Comparison of ENCODE assay signal across 10 mouse cellular contexts in genomic region chr13:89889074-89889473, GRCm38 (mm10).
DNase-seq lines count a peak whose midpoint lies in the region; ATAC-seq lines count a peak whose summit lies in the region.
"Had no signal": no experiment of that assay in that cellular context is flagged by ENCODE, and none has a peak within 500 bp of the region (broad histone marks: within the 10 kb centered on the region; RNA-seq: fewer than 3 reads in every experiment).

No protein-coding gene starts in this region.

- no peak overlapping the region for H3K4me2 ChIP-seq in hindbrain, embryonic 12.5 days (replicated peaks)
- H3K4me2 ChIP-seq: lung, embryonic 15.5 days had no signal

- no peaks in the 10 kb centered on the region for H3K9me3 ChIP-seq in hindbrain, embryonic 10.5 days
- H3K9me3 ChIP-seq in hindbrain, embryonic 12.5 days (replicated peaks): no peaks in the 10 kb centered on the region
- H3K9me3 ChIP-seq: lung, embryonic 15.5 days had no signal

- H3K9ac ChIP-seq in hindbrain, embryonic 12.5 days: no peak overlapping the region
- H3K9ac ChIP-seq: lung, embryonic 15.5 days had no signal

- no peaks in the 10 kb centered on the region for H3K27me3 ChIP-seq in hindbrain, embryonic 10.5 days (ENCODE audit: insufficient read depth, poor library complexity, severe bottlenecking)
- H3K27me3 ChIP-seq in hindbrain, embryonic 12.5 days: no peaks in the 10 kb centered on the region
- H3K27me3 ChIP-seq: lung, embryonic 15.5 days had no signal

- DNase-seq in ovary, adult 18-20 months (ENCODE audit: low spot score): peak; percentile 13
- DNase-seq in ovary, postnatal 10 days (ENCODE audit: low spot score): no peak
- peak; percentile 39 for DNase-seq in adrenal gland, postnatal 14 days
- peak; percentile 48 for DNase-seq in liver
- no peak for DNase-seq in hindbrain, embryonic 10.5 days (ENCODE audit: low spot score)
- DNase-seq: gastrocnemius, postnatal 14 days had no signal

- no peaks in the 10 kb centered on the region for H3K36me3 ChIP-seq in hindbrain, embryonic 10.5 days
- H3K36me3 ChIP-seq in hindbrain, embryonic 12.5 days: no peaks in the 10 kb centered on the region
- H3K36me3 ChIP-seq: lung, embryonic 15.5 days had no signal

- ATAC-seq in neutrophil, adult 5-6 weeks (ENCODE audit: extremely low read depth, insufficient number of reproducible peaks, low FRiP score, poor library complexity, severe bottlenecking): peak; percentile 99
- ATAC-seq in hindbrain, embryonic 12.5 days (ENCODE audit: low FRiP score): no peak
- ATAC-seq in activated CD4-positive, CD25-positive, alpha-beta regulatory T cell, adult 4 months: no peak

- WGBS in hindbrain, embryonic 10.5 days: 80% methylated on average over 5 of the region's 5 CpGs
- WGBS in hindbrain, embryonic 12.5 days: 75% methylated on average over 5 of the region's 5 CpGs

- no peak overlapping the region for H3K4me3 ChIP-seq in hindbrain, embryonic 10.5 days
- no peak overlapping the region for H3K4me3 ChIP-seq in hindbrain, embryonic 12.5 days
- H3K4me3 ChIP-seq: lung, embryonic 15.5 days had no signal

- H3K27ac ChIP-seq in hindbrain, embryonic 10.5 days: no peak overlapping the region
- H3K27ac ChIP-seq in hindbrain, embryonic 12.5 days: no peak overlapping the region
- H3K27ac ChIP-seq: lung, embryonic 15.5 days had no signal

- no peaks in the 10 kb centered on the region for H3K4me1 ChIP-seq in hindbrain, embryonic 10.5 days (replicated peaks)
- no peaks in the 10 kb centered on the region for H3K4me1 ChIP-seq in hindbrain, embryonic 12.5 days
- H3K4me1 ChIP-seq: lung, embryonic 15.5 days had no signal

Comparison
In these comparisons a context has a peak if more than half of its experiments do, and no peak if none do; other contexts are left out.
1. DNase-seq: peak in ovary, adult 18-20 months (single experiment), adrenal gland, postnatal 14 days (single experiment) and liver (single experiment); none in ovary, postnatal 10 days (single experiment) and hindbrain, embryonic 10.5 days (single experiment).